Mouse (Mus musculus): Measurements from ENCODE around the gene Gm10053. TPM values are rescaled to one million over a fixed set of nuclear protein-coding genes. Genes with fewer than 3 reads are reported as not detected.
"Not testable (repeated sequence)": the region's sequence is repeated elsewhere in the genome, so short reads cannot be mapped to it uniquely, and the experiment has no call there.

The Gm10053 gene
- polyA plus RNA-seq (2014; fragmentation: Nextera tagmentation; extraction: Ambion mirVana): 642 and 698 TPM in 2 replicates

DNA sequence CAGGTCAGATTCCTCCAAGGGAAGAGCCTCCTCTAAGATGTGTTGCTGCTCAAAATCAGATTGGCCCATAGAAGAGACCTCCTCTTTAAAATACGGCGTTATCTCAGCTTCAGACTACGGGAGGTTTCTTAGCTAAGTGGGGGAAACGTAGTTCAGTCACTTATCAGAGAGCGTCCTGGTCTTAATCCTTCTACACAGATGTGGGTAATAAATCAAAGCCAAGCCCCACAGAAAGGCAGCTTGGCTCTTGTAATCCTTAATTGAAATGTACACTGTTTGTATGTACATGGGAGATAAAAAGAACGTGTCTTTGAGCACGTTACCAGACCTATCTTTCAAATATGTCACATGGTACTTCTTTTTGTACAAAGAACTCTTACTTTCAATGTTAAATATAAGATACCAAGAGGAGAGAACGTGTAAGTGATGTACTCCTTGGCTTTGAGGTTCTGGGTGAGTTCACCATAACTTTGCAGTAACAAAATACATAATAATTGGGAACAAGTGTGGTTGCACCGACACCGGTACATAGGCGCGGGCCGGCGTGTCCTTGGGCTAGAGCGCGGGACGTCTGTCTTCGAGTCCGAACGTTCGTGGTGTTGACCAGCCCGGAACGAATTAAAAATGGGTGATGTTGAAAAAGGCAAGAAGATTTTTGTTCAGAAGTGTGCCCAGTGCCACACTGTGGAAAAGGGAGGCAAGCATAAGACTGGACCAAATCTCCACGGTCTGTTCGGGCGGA lies at the start of gene Gm10053:
Gm10053 (plus strand) TSS at position 558 of the 742 bp plus-strand sequence.
- not testable (repeated sequence) for H3K9ac ChIP-seq (ENCODE audit: low read depth, low read length); H3K4me1 ChIP-seq (ENCODE audit: control insufficient read depth, insufficient read depth, low read length); H3K9me3 ChIP-seq (replicated peaks; ENCODE audit: control insufficient read depth, low read length); H3K4me2 ChIP-seq; H3K27me3 ChIP-seq (ENCODE audit: control insufficient read depth, insufficient read depth, low read length); H3K4me3 ChIP-seq (ENCODE audit: low read depth, low read length); ATAC-seq (replicated peaks; ENCODE audit: insufficient number of reproducible peaks, low FRiP score, low TSS enrichment); H3K27ac ChIP-seq (ENCODE audit: low read depth, low read length); H3K36me3 ChIP-seq (ENCODE audit: control insufficient read depth, insufficient read depth, low read length)
- WGBS (ENCODE audit: insufficient replicate concordance): 65% methylated on average over 23 of the region's 26 CpGs

DNA sequence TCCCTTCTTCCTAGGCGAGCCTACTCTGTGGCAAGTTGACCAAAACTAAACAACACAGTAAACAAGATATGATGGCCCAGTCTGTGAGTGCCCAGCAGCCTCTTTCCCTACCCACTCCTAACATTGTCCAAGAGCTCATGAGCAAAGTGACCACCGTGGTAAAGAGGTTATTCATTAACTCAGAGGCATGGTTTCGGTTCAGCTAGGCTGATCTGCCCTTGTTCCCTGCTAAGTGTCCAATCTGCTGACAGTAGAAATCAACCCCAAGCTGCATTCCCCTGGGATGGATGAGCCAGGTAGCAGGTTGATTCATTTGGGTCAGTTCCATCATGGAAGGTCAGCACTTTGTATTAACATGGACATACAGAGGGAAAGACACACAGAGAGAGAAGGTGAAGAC lies 33.4 kb upstream of the Gm10053 start:
- ATAC-seq (replicated peaks; ENCODE audit: insufficient number of reproducible peaks, low FRiP score, low TSS enrichment): no peak
- Histone ChIP-seq H3K4me2 (no peak overlapping the region), H3K36me3 (ENCODE audit: control insufficient read depth, insufficient read depth, low read length) (no peaks in the 10 kb centered on the region), H3K27me3 (ENCODE audit: control insufficient read depth, insufficient read depth, low read length) (no peaks in the 10 kb centered on the region), H3K27ac (ENCODE audit: low read depth, low read length) (no peak overlapping the region), H3K4me3 (ENCODE audit: low read depth, low read length) (no peak overlapping the region), H3K9ac (ENCODE audit: low read depth, low read length) (no peak overlapping the region), H3K4me1 (ENCODE audit: control insufficient read depth, insufficient read depth, low read length) (peaks cover 3% of the 10 kb centered on the region; the same call in 1 of the 2 replicates), H3K9me3 (replicated peaks; ENCODE audit: control insufficient read depth, low read length) (no peaks in the 10 kb centered on the region)
- 84% methylated on average over 3 of the region's 3 CpGs for WGBS (ENCODE audit: insufficient replicate concordance)

DNA sequence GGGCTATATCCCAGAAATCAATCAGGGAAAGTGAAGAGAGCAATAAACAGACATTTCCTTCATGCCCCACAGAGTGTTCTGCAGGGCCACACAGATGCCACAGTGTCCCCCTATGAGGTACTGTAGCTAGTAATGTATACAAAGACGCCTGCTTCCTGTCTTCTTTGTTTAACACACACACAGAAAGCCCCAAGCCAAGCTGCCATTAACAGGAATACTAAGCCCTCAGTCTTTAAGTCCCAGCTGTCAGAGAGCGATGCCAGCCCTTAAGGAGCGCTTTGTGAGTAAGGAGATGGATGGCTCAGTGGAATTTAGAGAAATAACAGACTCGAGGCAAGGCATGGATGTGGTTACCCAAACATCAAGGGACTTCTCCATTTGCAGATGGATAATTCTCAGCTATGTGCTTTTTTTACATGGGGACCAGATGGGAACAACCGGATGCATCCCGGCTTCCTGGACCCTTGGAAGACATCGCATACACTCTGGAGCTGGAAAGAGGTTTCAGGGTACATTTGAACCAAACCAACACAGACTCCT lies 30.4 kb upstream of the Gm10053 start:
- 50% methylated on average over 7 of the region's 7 CpGs for whole genome bisulfite sequencing (ENCODE audit: insufficient replicate concordance)
- Histone ChIP-seq H3K27me3 (ENCODE audit: control insufficient read depth, insufficient read depth, low read length) (no peaks in the 10 kb centered on the region), H3K4me3 (ENCODE audit: low read depth, low read length) (no peak overlapping the region), H3K9me3 (replicated peaks; ENCODE audit: control insufficient read depth, low read length) (no peaks in the 10 kb centered on the region), H3K4me1 (ENCODE audit: control insufficient read depth, insufficient read depth, low read length) (peaks cover 14% of the 10 kb centered on the region), H3K27ac (ENCODE audit: low read depth, low read length) (no peak overlapping the region), H3K9ac (ENCODE audit: low read depth, low read length) (no peak overlapping the region), H3K4me2 (no peak overlapping the region), H3K36me3 (ENCODE audit: control insufficient read depth, insufficient read depth, low read length) (no peaks in the 10 kb centered on the region)
- no peak for ATAC-seq (replicated peaks; ENCODE audit: insufficient number of reproducible peaks, low FRiP score, low TSS enrichment)

DNA sequence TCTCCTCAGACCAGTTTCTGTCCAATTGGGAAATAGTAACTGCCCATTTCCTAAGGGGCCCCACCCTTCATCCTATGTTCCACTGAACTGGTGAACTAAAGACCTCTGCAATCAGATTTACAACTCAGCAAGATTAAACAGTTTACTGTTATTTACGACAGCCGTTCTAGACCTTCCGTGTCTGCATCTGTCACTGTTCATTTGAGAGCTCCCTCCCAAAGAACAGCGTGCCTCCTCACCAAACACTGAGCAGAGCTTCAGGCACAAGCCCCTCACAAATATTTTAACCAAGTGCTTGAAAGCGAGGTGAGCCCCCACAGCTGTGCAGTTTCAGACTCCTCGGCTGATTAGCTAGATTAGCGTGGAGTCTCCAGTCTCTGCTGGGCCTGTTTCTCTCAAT lies 27.1 kb upstream of the Gm10053 start:
- H3K4me3 ChIP-seq (ENCODE audit: low read depth, low read length): no peak overlapping the region
- no peak for ATAC-seq (replicated peaks; ENCODE audit: insufficient number of reproducible peaks, low FRiP score, low TSS enrichment)
- peaks cover 26% of the 10 kb centered on the region for H3K4me1 ChIP-seq (ENCODE audit: control insufficient read depth, insufficient read depth, low read length)
- H3K4me2 ChIP-seq: no peak overlapping the region
- H3K9me3 ChIP-seq (replicated peaks; ENCODE audit: control insufficient read depth, low read length): no peaks in the 10 kb centered on the region
- no peaks in the 10 kb centered on the region for H3K27me3 ChIP-seq (ENCODE audit: control insufficient read depth, insufficient read depth, low read length)
- no peak overlapping the region for H3K27ac ChIP-seq (ENCODE audit: low read depth, low read length)
- no peak overlapping the region for H3K9ac ChIP-seq (ENCODE audit: low read depth, low read length)
- WGBS (ENCODE audit: insufficient replicate concordance): 39% methylated on average over 7 of the region's 7 CpGs
- no peaks in the 10 kb centered on the region for H3K36me3 ChIP-seq (ENCODE audit: control insufficient read depth, insufficient read depth, low read length)

DNA sequence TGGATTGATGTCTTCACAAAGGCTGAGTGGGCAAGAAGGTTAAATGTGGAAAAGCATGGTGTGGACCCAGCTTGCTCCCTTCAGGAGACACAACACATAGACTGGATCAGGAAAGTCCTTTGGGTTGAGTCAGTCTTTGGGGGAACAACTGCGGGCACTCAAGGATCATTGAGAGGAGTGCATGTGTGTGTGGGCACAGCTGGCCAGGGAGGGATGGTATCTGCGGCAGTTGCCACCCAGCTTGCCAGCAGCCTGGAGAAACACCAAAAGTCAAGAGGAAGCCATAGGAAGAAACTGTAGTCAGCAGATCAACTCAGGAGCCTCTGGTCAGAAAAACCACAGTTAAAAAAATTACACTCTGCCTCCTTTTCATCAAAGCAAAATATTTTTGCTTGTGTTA lies 26.6 kb upstream of the Gm10053 start:
- no peak overlapping the region for H3K9ac ChIP-seq (ENCODE audit: low read depth, low read length)
- no peak overlapping the region for H3K27ac ChIP-seq (ENCODE audit: low read depth, low read length)
- no peak for ATAC-seq (replicated peaks; ENCODE audit: insufficient number of reproducible peaks, low FRiP score, low TSS enrichment)
- H3K4me3 ChIP-seq (ENCODE audit: low read depth, low read length): no peak overlapping the region
- no peaks in the 10 kb centered on the region for H3K27me3 ChIP-seq (ENCODE audit: control insufficient read depth, insufficient read depth, low read length)
- H3K4me1 ChIP-seq (ENCODE audit: control insufficient read depth, insufficient read depth, low read length): peaks cover 31% of the 10 kb centered on the region
- no peaks in the 10 kb centered on the region for H3K36me3 ChIP-seq (ENCODE audit: control insufficient read depth, insufficient read depth, low read length)
- WGBS (ENCODE audit: insufficient replicate concordance): 86% methylated on average over 2 of the region's 2 CpGs
- H3K9me3 ChIP-seq (replicated peaks; ENCODE audit: control insufficient read depth, low read length): no peaks in the 10 kb centered on the region
- no peak overlapping the region for H3K4me2 ChIP-seq

DNA sequence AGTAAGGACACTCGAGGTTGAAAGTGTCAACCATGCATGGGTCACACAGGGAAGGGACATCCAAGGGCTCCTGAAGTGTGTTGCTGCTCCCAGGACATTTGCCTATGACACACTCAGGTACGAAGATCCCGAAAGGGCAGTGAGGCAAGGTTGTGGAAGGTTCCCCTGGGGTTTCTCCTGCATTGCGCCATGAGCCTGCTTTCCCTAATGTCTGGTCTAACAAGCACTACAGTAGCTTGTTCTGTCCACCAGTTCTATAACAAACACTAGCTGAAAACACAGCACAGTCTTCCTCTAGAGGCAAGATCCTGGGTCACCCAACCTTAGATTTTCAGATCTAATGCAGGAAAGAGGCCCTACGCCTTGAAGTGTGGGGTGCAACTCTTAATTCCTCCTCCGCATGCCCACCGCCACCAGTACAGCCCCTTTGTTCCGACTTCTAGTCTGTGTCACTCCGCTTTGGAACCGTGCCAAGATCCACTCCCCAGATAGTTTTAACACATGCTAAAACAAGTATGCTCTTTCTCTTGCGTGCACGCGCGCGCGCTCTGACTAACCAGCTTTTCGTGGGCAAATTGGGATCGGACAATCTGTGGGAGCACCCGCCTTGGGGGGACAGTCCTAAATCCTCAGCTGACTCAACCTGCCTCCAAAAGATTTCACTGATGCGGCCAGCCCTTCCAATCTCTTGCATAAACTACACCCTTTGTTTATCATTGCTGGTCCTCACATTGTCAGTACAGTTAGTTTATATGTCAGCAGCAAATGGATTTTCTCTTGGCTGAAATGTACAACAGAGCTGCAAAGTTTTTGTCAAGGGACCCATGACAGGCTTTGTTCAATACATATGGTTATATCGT lies 23.8 kb upstream of the Gm10053 start:
- no peaks in the 10 kb centered on the region for H3K9me3 ChIP-seq (replicated peaks; ENCODE audit: control insufficient read depth, low read length)
- no peak overlapping the region for H3K4me2 ChIP-seq
- no peak overlapping the region for H3K9ac ChIP-seq (ENCODE audit: low read depth, low read length)
- H3K4me3 ChIP-seq (ENCODE audit: low read depth, low read length): no peak overlapping the region
- ATAC-seq (replicated peaks; ENCODE audit: insufficient number of reproducible peaks, low FRiP score, low TSS enrichment): no peak
- WGBS (ENCODE audit: insufficient replicate concordance): 73% methylated on average over 21 of the region's 21 CpGs
- H3K27me3 ChIP-seq (ENCODE audit: control insufficient read depth, insufficient read depth, low read length): no peaks in the 10 kb centered on the region
- no peaks in the 10 kb centered on the region for H3K36me3 ChIP-seq (ENCODE audit: control insufficient read depth, insufficient read depth, low read length)
- H3K27ac ChIP-seq (ENCODE audit: low read depth, low read length): no peak overlapping the region
- peaks cover 31% of the 10 kb centered on the region for H3K4me1 ChIP-seq (ENCODE audit: control insufficient read depth, insufficient read depth, low read length)

DNA sequence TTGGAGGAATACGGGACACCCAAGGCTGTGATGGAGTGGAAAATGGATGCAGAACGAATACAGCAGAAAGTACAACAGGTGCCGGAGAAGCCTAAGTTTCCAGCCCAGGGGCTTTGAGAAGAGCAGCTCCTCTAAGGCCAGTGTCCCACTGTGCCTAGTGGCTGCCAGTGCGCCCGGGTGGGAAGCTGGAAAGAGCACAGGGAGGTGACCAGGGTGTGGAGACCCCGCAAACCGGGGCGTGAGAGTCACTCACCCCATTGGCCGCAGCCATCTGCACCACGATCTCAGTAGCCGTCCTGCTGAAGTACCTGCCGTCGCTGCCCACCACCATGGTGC lies 14.2 kb upstream of the Gm10053 start:
- H3K27me3 ChIP-seq (ENCODE audit: control insufficient read depth, insufficient read depth, low read length): no peaks in the 10 kb centered on the region
- peaks cover 5% of the 10 kb centered on the region; the same call in 1 of the 2 replicates for H3K4me1 ChIP-seq (ENCODE audit: control insufficient read depth, insufficient read depth, low read length)
- peak; percentile 63 for ATAC-seq (replicated peaks; ENCODE audit: insufficient number of reproducible peaks, low FRiP score, low TSS enrichment)
- peak overlapping the region; percentile 95 for H3K27ac ChIP-seq (ENCODE audit: low read depth, low read length)
- WGBS (ENCODE audit: insufficient replicate concordance): 14% methylated on average over 13 of the region's 13 CpGs
- peak overlapping the region; percentile 85 for H3K9ac ChIP-seq (ENCODE audit: low read depth, low read length)
- H3K4me2 ChIP-seq: peak overlapping the region; percentile 63
- no peaks in the 10 kb centered on the region for H3K36me3 ChIP-seq (ENCODE audit: control insufficient read depth, insufficient read depth, low read length)
- no peaks in the 10 kb centered on the region for H3K9me3 ChIP-seq (replicated peaks; ENCODE audit: control insufficient read depth, low read length)
- H3K4me3 ChIP-seq (ENCODE audit: low read depth, low read length): peak overlapping the region; percentile 62

DNA sequence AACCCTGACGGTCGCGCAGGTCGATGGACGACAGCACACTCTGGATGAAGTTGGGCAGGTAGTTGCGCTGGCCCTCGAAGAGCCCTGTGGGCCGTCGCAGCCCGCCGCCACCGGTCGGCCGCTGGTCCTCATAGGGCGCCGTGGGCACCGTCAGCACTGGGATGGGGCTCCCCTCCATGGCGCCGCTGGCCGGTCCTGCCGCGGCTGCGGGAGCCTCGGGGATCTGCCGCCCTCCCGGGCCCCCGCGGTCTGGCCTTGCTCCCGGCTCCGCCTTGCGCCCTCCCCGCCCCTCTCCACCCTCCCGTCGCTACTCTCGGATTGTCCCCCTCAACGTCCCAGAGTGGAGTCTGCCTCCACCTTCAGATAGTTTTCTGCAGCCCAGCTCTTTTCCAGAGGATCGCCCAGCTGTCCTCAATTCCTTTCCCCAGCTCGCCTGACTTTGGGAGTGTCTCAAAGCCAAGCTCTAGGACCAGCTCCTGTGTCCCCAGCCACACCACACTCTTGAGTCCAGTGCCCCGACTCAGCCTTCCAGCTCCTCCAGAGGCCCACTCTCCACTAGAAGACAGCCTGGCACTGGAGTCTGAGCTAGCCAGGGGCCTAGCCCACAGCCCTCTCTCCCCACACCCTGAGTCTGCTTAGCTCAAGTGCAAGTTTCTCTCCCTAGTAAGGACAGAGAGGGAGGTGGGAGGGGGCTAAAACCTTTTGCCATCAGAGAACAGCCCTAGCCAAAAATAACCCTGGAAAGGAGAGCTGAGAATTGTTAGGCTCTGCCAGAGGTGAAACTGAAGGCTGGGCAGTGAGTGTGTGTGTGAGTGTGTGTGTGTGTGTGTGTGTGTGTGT lies 13.7 kb upstream of the Gm10053 start, which contains the start of gene Pgm5:
Pgm5 (minus strand) TSS at position 244 of the 840 bp plus-strand sequence.
- Histone ChIP-seq H3K4me1 (ENCODE audit: control insufficient read depth, insufficient read depth, low read length) (peaks cover 5% of the 10 kb centered on the region; the same call in 1 of the 2 replicates), H3K4me3 (ENCODE audit: low read depth, low read length) (peak within 1 kb of the TSS; percentile 62), H3K36me3 (ENCODE audit: control insufficient read depth, insufficient read depth, low read length) (no peaks in the 10 kb centered on the region), H3K9ac (ENCODE audit: low read depth, low read length) (peak within 1 kb of the TSS; percentile 85), H3K27ac (ENCODE audit: low read depth, low read length) (peak within 1 kb of the TSS; percentile 95), H3K27me3 (ENCODE audit: control insufficient read depth, insufficient read depth, low read length) (no peaks in the 10 kb centered on the region), H3K4me2 (peak within 1 kb of the TSS; percentile 63), H3K9me3 (replicated peaks; ENCODE audit: control insufficient read depth, low read length) (no peaks in the 10 kb centered on the region)
- 1% methylated on average over 37 of the region's 39 CpGs for WGBS (ENCODE audit: insufficient replicate concordance)
- ATAC-seq (replicated peaks; ENCODE audit: insufficient number of reproducible peaks, low FRiP score, low TSS enrichment): peak; percentile 80
